Mouse (Mus musculus): Measurements from ENCODE around the gene Nod2. TPM values are rescaled to one million over a fixed set of nuclear protein-coding genes. Genes with fewer than 3 reads are reported as not detected.

Gene Nod2
- polyA plus RNA-seq, 1 experiment from 2014 or later = 0.18 TPM

DNA sequence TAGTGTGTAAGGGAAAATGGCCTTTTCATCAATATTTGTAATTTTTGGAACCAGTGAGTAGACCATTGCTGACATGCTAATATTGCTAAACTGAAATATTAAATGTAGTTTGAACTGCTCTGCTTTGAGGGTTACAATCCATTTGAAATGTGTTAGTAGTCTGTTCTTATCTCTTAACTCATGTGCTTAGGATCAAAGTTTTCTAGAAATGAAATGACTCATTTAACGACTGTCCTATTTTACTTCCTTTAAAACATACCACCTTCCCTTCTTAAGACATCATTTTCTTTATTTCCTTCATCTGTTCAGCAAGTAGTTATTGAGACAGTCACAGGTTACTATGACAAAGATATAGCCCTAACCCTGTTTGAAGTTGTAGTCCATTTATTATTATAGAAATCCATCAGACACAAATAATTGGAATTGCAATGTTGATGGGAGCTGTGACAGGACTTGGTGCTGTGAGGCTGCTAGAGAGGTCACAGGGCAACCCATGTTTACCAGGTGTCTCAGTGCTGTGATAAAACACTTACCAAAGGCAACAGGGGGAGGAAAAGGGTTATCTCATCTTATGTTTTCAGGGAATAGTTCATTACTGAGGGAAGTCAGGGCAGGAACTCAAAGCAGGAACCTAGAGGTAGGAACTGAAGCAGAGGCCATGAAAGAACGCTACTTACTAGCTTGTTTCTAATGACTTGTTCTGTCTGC lies 76.3 kb downstream of the Nod2 start:
- H3K9me3 ChIP-seq = no peaks in the 10 kb centered on the region
- 97% methylated on average over 2 of the region's 2 CpGs for WGBS
- peaks cover 6% of the 10 kb centered on the region for H3K36me3 ChIP-seq (replicated peaks)
- no peak overlapping the region for H3K4me3 ChIP-seq
- ATAC-seq (replicated peaks) = no peak
- no peak overlapping the region for H3K27ac ChIP-seq
- no peak overlapping the region for H3K9ac ChIP-seq
- no peaks in the 10 kb centered on the region for H3K27me3 ChIP-seq (replicated peaks)
- H3K4me1 ChIP-seq = no peaks in the 10 kb centered on the region
- H3K4me2 ChIP-seq = no peak overlapping the region

Other genes with a start within 250 kb of the Nod2 start
- gene Nkd1, start 126.0 kb upstream of the Nod2 start, polyA plus RNA-seq (2015; fragmentation: Nextera tagmentation; extraction: Ambion mirVana) = 62.9 and 69.1 TPM in 2 replicates
- gene Snx20, start 11.2 kb upstream of the Nod2 start, polyA plus RNA-seq (2015; fragmentation: Nextera tagmentation; extraction: Ambion mirVana) = 1.1 and 1.8 TPM in 2 replicates
- gene Cyld, start 49.7 kb downstream of the Nod2 start, polyA plus RNA-seq (2015; fragmentation: Nextera tagmentation; extraction: Ambion mirVana) = 18.1 and 19.8 TPM in 2 replicates

All from midbrain, embryonic 15.5 days (tissue).